Mouse (Mus musculus): ENCODE measurements around the gene Klhdc8a. TPM values are rescaled to one million over a fixed set of nuclear protein-coding genes. Genes with fewer than 3 reads are reported as not detected.
"Not testable (repeated sequence)": the region's sequence is repeated elsewhere in the genome, so short reads cannot be mapped to it uniquely, and the experiment has no call there.

The Klhdc8a gene
- 10 to 100 TPM; 16.7 to 25.6 TPM for total RNA-seq (2021)
- long read RNA-seq, experiment 1, full-length matches to known transcripts = 61 of 73 reads
- long read RNA-seq, experiment 1, partial matches to known transcripts = 9 of 73 reads
- long read RNA-seq, experiment 1, other reads (novel, unspliced or antisense) = 3 of 73 reads
- long read RNA-seq, experiment 2, full-length matches to known transcripts = 14 of 19 reads
- long read RNA-seq, experiment 2, partial matches to known transcripts = 3 of 19 reads
- long read RNA-seq, experiment 2, other reads (novel, unspliced or antisense) = 2 of 19 reads

DNA sequence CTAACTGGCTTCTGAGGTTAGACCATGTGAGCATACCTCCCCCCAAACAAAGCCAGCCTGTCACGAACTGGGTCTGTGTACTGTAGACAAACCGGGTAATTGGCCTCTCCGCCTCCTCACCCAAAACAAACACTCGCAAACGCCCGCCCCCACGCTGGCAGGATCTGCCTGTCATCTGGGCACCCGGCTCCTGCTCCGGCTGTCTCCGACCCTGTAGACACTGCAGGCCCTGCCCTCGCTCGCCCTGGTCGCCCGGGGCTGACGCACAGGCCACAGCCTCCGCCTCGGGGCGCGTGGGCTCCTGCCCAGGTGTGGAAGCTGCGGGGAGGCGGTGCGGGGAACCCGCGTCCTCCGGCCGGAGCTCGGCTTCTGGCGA is at the start of gene Klhdc8a:
TSS of gene Klhdc8a (plus strand) at position 202 of the 376 bp plus-strand sequence.
- peak; percentile 55 to 61 for DNase-seq

DNA sequence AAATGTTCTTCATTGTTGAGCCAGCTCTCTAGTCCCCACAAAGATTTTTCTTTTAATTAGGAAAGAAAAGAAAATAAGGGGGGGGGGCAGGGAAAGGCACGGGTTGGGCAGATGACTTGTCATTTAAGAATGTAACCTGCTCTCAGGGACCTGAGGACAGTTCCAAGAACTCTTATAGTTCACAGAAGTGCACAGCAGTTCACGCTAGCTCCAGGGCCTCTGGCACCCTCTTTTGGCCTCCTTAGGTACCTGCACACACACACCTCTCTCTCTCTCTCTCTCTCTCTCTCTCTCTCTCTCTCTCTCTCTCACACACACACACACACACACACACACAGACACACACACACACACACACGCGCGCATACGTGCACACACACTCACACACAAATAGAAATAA is 44.0 kb upstream of the Klhdc8a start:
- no peak for DNase-seq

GRCm38 (mm10) chr1:132260331-132260730 is 38.1 kb upstream of the Klhdc8a start:
- DNase-seq = no peak

DNA sequence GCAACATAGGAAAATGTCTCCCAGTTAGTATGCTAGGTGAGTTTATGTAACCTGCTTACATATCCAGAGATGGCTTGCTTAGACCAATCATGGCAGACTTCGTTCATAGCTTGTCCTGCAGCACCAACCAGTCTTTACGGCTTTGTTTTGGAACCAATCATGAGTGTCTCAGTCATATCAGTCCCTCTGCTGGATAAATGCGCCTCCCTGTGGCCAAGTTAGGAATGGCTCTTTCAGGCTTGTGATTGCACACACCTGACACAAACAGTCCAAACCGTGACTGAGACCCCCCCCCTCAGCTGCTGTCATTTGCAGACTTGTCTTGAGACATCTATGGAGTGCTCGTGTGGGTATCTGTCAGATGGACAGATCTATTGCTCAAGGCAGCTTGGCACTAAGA is 37.4 kb upstream of the Klhdc8a start:
- no peak for DNase-seq

- DNase-seq = no peak
Measured at GRCm38 (mm10) chr1:132263618-132264017, 34.8 kb upstream of the Klhdc8a start.

DNA sequence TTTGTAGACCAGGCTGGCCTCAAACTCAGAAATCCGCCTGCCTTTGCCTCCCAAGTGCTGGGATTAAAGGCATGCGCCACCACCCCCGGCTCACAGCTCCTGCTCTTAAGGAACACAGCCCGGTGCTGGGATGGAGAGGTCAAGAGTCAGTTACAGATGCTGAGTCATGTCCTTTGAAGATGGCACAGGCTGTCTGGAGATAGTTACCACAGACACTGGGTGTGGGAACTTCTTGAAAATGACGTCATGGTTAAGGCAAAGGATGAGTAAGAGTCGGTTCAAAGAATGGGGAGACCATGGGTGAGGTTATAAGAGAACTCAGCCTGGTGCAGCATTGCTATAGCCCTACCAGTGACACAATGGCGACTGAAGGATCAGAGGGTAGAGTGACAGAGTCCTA is 33.8 kb upstream of the Klhdc8a start:
- DNase-seq = no peak

GRCm38 (mm10) chr1:132265211-132265859 is 33.1 kb upstream of the Klhdc8a start:
- no peak for DNase-seq

GRCm38 (mm10) chr1:132265936-132266335 is 32.5 kb upstream of the Klhdc8a start:
- DNase-seq = no peak

GRCm38 (mm10) chr1:132266791-132267557 is 31.5 kb upstream of the Klhdc8a start:
- DNase-seq = no peak

- DNase-seq = no peak
Measured at GRCm38 (mm10) chr1:132267959-132268358, 30.5 kb upstream of the Klhdc8a start.

DNA sequence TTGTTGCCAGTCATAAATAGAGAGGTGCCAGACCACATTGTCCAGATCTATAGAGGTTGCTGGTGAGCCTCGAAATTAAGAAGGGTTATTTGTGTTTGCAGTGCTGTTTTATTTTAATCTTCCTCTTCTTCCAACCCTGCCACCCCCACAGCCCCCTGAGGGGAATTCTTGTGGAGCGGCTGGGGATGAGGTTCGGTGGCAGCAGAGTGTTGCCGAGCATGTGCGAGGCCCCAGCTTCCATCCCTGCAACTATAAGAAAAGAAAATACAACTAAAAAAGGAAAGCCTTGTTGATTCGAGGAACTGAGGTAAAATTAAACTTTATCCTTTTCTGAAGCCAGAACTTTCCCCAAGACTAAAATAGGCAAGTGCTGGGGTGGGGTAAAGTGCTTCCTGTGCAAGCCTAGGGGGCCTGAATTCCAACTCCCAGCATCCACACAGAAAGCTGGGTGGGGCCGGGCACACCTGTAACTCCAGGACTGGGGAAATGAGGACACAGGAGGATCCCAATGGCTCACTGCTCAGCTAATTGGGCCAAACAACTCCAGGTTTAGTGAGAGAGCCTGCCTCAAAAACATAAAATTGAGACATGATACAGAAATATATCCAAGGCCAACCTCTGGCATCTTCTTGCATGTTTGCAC is 29.9 kb upstream of the Klhdc8a start:
- DNase-seq = no peak

DNA sequence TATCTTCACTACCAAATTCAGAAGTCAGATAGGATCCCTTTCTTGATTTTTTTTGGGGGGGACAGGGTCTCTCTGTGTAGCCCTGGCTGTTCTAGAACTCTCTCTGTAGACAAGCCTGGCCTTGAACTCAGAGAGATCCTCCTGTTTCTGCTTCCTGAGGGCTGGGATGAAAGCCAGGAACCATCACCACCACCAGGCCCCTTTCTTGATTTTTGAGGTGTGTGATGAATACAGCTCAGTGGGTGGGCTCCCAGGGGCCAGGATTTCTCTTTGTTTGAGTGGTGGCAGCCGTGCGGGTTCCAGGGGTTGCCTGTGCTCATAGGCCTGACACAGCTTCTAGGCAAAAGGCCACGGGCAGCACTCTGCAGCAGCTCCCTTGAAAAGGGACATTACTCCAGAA is 27.2 kb upstream of the Klhdc8a start:
- DNase-seq = no peak

DNA sequence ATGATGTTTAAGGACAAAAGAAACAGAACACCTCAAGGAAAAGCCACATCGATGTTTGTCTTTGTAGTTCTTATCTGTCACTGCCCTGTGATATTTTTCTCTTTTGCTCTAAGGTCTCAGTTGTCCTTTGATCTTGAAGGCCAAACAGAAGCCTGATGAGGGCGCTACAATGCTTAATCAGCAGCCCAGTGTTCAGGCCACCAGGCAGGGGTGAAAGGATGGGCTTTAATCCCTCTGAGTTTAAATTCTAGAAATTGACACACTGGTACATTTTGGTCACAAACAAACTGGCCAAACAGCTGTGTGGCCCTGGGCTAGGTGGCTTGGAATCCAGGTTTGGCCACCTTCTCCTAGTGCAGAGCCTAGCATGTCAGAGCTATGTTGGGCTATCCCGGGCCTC is 21.7 kb upstream of the Klhdc8a start:
- DNase-seq = no peak

DNA sequence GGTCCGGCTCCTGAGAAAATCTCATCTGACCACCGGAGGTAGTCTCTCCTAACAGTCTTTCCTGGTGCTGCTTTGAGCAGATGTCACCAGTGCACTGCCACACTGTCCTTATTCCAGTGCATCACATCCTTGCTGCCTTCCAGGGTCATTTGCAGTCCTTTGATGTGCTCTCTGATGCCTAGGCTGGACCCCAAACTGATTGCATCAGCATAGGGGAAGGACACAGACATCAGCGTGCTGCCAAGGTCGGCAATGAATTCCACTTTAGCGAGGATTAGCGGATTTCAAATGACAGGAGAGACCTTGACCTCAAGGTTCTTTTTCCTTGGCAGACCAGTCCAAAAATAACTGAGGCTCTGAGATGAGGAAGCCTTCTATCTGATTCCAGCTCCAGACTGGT is 21.3 kb upstream of the Klhdc8a start:
- no peak for DNase-seq

GRCm38 (mm10) chr1:132280636-132281035 is 17.8 kb upstream of the Klhdc8a start:
- not testable (repeated sequence) for DNase-seq

DNA sequence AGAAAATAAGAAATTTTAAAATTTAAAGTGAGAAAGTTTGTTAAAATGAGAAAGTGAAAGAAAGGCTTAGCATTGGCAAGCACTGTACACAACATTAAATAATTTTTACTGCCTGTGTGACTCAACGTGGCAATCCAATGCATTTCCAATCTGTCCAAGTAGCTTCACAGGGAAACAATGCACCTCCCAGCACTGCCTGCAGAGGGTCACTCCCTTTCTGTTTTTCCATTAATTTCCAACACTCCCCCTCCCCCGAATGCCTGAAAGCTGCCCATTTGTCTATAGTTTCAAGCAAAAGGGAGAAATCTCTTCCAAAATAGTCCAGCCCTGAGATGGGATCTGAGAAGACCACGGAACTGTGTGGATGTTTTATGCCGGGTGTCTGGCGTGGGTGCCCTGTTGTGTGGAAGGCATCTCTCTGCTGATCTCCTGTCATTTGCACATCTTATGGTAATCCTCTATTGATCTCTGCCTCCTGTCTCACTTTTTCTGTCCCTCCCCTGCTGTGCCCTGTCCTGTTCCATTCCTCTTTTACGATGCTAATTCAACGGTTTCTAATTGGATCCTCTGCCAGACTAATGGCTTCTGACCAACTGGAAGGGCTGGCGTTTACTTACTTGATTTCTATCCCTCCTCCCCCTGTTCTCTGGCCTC is 16.8 kb upstream of the Klhdc8a start:
- DNase-seq = no peak

- DNase-seq = no peak
Measured at GRCm38 (mm10) chr1:132282177-132282536, 16.3 kb upstream of the Klhdc8a start.

DNA sequence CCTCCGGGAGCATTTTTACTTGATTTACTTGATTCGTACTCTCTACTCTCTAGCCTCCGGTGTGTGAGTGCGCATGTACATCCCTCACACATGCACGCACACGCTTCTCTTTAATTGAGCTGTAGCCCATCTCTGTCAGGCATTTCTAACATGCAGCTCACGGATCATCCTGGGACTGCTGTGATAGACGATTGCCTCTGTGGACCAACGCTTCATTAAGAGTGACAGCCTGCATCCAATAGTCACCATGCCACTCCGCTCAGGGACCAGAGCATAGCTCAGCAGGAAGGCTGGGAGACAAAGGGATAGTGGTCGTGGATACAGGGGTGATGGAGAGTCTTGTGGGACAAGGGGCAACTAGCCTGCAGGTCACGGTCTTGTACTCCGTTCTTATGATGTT is 15.4 kb upstream of the Klhdc8a start:
- no peak for DNase-seq

GRCm38 (mm10) chr1:132286735-132287134 is 11.7 kb upstream of the Klhdc8a start:
- DNase-seq = no peak

GRCm38 (mm10) chr1:132287445-132287844 is 11.0 kb upstream of the Klhdc8a start:
- no peak for DNase-seq

GRCm38 (mm10) chr1:132287991-132288451 is 10.4 kb upstream of the Klhdc8a start:
- no peak for DNase-seq

- DNase-seq = no peak
Measured at GRCm38 (mm10) chr1:132289965-132290364, 8.5 kb upstream of the Klhdc8a start.
